25 mouse cellular contexts compared by ENCODE assay signal in the genomic region with DNA sequence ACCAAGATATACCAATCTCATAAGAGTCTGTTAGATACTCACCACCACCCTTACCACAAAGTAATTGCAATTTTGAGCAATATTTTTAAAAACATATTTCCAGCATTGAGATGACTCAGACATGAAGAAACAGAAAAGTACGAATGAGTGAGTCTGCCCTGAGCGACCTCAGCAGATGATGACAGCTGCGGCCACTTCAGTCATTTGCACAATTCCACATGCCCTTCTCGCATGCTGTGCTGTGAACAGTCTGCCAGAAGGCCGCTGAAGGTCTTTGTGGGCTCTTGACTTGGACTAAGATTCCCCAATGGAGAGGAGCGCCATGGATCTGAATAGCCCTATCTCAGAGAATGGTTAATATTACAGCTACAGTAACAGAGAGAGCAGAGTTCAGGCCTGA.
DNase-seq lines count a peak whose midpoint lies in the region; ATAC-seq and TF ChIP-seq lines count a peak whose summit lies in the region.
"Had no signal": no experiment of that assay in that cellular context is flagged by ENCODE, and none has a peak within 500 bp of the region (broad histone marks: within the 10 kb centered on the region; RNA-seq: fewer than 3 reads in every experiment).

No protein-coding gene starts in this region.

- H3K79me2 ChIP-seq in C2C12 (ENCODE audit: control insufficient read depth, insufficient read depth): no peaks in the 10 kb centered on the region

- no peaks in the 10 kb centered on the region for H3K9me3 ChIP-seq in forebrain, embryonic 13.5 days (replicated peaks)
- no peaks in the 10 kb centered on the region for H3K9me3 ChIP-seq in hindbrain, postnatal 0 days (ENCODE audit: low read length)
- H3K9me3 ChIP-seq: embryonic facial prominence, embryonic 13.5 days; forebrain, embryonic 12.5 days; hindbrain, embryonic 12.5 days had no signal

- DNase-seq in left cerebral cortex, postnatal 4 days: peak; percentile 6
- no peak for DNase-seq in left cerebral cortex, postnatal 14 days (ENCODE audit: low spot score in 2 of 2)
- peak; percentile 44 for DNase-seq in adrenal gland, postnatal 14 days
- peak; percentile 19 for DNase-seq in lung, postnatal 36 days
- DNase-seq in hindbrain, postnatal 0 days (ENCODE audit: low spot score): no peak
- DNase-seq: cerebellum, adult 2 months; cerebellum, postnatal 36 days; embryo, embryonic 11 days; gastrocnemius, postnatal 14 days; heart, postnatal 36 days; kidney, adult 9 months; kidney, postnatal 10 days; layer of hippocampus, postnatal 36 days; liver; lung, embryonic 14.5 days; midbrain, embryonic 14.5 days had no signal

- no peaks in the 10 kb centered on the region for H3K79me3 ChIP-seq in C2C12 (ENCODE audit: low read depth)

- H3K4me1 ChIP-seq in forebrain, embryonic 13.5 days: no peaks in the 10 kb centered on the region
- no peaks in the 10 kb centered on the region; the same call in 1 of the 2 replicates for H3K4me1 ChIP-seq in hindbrain, postnatal 0 days (ENCODE audit: insufficient read depth, low read length)
- H3K4me1 ChIP-seq: forebrain, embryonic 12.5 days; hindbrain, embryonic 12.5 days had no signal

- intact Hi-C loops in left cerebral cortex, postnatal 4 days (cut with DNase I): no loop called here
- intact Hi-C loops in left cerebral cortex, postnatal 14 days (cut with DNase I): no loop called here

- H3K27me3 ChIP-seq in C2C12 (ENCODE audit: control insufficient read depth, insufficient read depth, insufficient read length): no peaks in the 10 kb centered on the region
- H3K27me3 ChIP-seq in forebrain, embryonic 13.5 days: no peaks in the 10 kb centered on the region
- no peaks in the 10 kb centered on the region for H3K27me3 ChIP-seq in hindbrain, postnatal 0 days (ENCODE audit: insufficient read depth, low read length)
- H3K27me3 ChIP-seq: embryonic facial prominence, embryonic 13.5 days; forebrain, embryonic 12.5 days; hindbrain, embryonic 12.5 days had no signal

- H3K4me3 ChIP-seq in C2C12 (ENCODE audit: insufficient read depth, poor library complexity, severe bottlenecking): no peak overlapping the region
- no peak overlapping the region for H3K4me3 ChIP-seq in forebrain, embryonic 13.5 days
- no peak overlapping the region for H3K4me3 ChIP-seq in hindbrain, postnatal 0 days (ENCODE audit: low read length)
- H3K4me3 ChIP-seq: embryonic facial prominence, embryonic 13.5 days; erythroblast, embryonic 14.5 days; forebrain, embryonic 12.5 days; hindbrain, embryonic 12.5 days had no signal

- H3K9ac ChIP-seq in forebrain, embryonic 13.5 days: no peak overlapping the region
- no peak overlapping the region for H3K9ac ChIP-seq in hindbrain, postnatal 0 days (replicated peaks; ENCODE audit: low read length)
- H3K9ac ChIP-seq: embryonic facial prominence, embryonic 13.5 days; forebrain, embryonic 12.5 days; hindbrain, embryonic 12.5 days; liver, embryonic 14.5 days; lung, embryonic 14.5 days had no signal

- no peak overlapping the region for H3K27ac ChIP-seq in forebrain, embryonic 13.5 days
- no peak overlapping the region for H3K27ac ChIP-seq in hindbrain, postnatal 0 days
- H3K27ac ChIP-seq: embryonic facial prominence, embryonic 13.5 days; forebrain, embryonic 12.5 days; hindbrain, embryonic 12.5 days; liver, embryonic 14.5 days had no signal

- H3K36me3 ChIP-seq in C2C12 (ENCODE audit: control insufficient read depth, insufficient read depth): no peaks in the 10 kb centered on the region
- no peaks in the 10 kb centered on the region for H3K36me3 ChIP-seq in forebrain, embryonic 13.5 days (ENCODE audit: poor library complexity, severe bottlenecking)
- H3K36me3 ChIP-seq in hindbrain, postnatal 0 days (ENCODE audit: insufficient read depth, low read length): no peaks in the 10 kb centered on the region
- H3K36me3 ChIP-seq: embryonic facial prominence, embryonic 13.5 days; forebrain, embryonic 12.5 days; hindbrain, embryonic 12.5 days had no signal

- H3K4me2 ChIP-seq in forebrain, embryonic 13.5 days: no peak overlapping the region
- H3K4me2 ChIP-seq in hindbrain, postnatal 0 days (ENCODE audit: low read depth, low read length): no peak overlapping the region
- H3K4me2 ChIP-seq: embryonic facial prominence, embryonic 13.5 days; forebrain, embryonic 12.5 days; heart, embryonic 11.5 days; hindbrain, embryonic 12.5 days; lung, embryonic 14.5 days had no signal

- 90% methylated on average over 6 of the region's 6 CpGs for WGBS in forebrain, embryonic 13.5 days
- WGBS in hindbrain, postnatal 0 days: 84% methylated on average over 6 of the region's 6 CpGs

- no peak overlapping the region for H3ac ChIP-seq in C2C12 (ENCODE audit: control insufficient read depth, insufficient read length, low read depth)

- no peak for TF ChIP-seq CTCF in C2C12 (IDR thresholded peaks at IDR 0.05; ENCODE audit: control insufficient read depth, insufficient read depth, insufficient read length)
- no peak for TF ChIP-seq CTCF in hindbrain, postnatal 0 days (IDR thresholded peaks at IDR 0.05; ENCODE audit: low read depth)

- ATAC-seq in forebrain, embryonic 13.5 days: no peak
- no peak for ATAC-seq in hindbrain, postnatal 0 days
- ATAC-seq: intestine, embryonic 16.5 days had no signal

TF ChIP-seq in C2C12, 6 proteins besides CTCF, POLR2A, EP300 and RAD21:
- TF ChIP-seq MYOG (IDR thresholded peaks at IDR 0.05; ENCODE audit: control insufficient read depth, extremely low read depth, insufficient read length) (no peak), MYOD1 (IDR thresholded peaks at IDR 0.05; ENCODE audit: control insufficient read depth, insufficient read length, low read depth) (peak; percentile 57), MAX (IDR thresholded peaks at IDR 0.05) (no peak)

Comparison
In these comparisons a context has a peak if more than half of its experiments do, and no peak if none do; other contexts are left out.
1. DNase-seq: peak in left cerebral cortex, postnatal 4 days (single experiment), adrenal gland, postnatal 14 days (single experiment) and lung, postnatal 36 days (single experiment); none in left cerebral cortex, postnatal 14 days (0 of 2) and hindbrain, postnatal 0 days (single experiment).